Mouse (Mus musculus) olfactory bulb, adult 2 months (tissue): Measurements from ENCODE around the gene Smg6.

ENCODE experiments used
- CTCF ChIP-seq: fragments of 200-500 bp; IDR thresholded peaks from 2 replicates; pipeline ENCODE4 v1.5.1; 2012; ENCODE audit warnings: low read depth, mild to moderate bottlenecking, low read length, moderate library complexity; ENCODE audit not compliant: insufficient read depth
- POLR2A ChIP-seq: fragments of 200-500 bp; IDR thresholded peaks from 2 replicates; pipeline ENCODE4 v1.6.1; 2012; ENCODE audit warnings: mild to moderate bottlenecking, low read depth, low read length, moderate library complexity; ENCODE audit not compliant: insufficient read depth

DNA sequence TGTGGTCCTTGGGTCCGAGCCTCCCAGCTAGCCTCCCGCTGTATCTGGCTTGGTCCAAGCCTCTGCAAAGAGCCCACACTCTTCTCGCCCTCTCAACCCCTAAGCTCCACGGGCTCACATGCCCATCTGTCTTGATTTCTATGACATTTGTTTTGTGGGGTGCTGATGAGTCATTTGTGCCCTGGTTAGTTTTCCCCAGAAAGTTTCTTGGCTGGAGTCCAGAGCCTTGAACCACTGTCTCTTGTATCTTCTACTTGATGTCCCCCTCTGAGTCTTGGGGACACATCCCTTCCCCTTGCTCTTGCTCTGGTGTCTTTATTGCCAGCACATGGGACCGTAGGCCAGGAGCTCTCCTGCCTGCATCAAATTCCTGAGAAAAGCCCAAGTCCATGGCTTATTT lies 274.3 kb downstream of the Smg6 start:
- TF ChIP-seq CTCF (no peak), POLR2A (no peak)
